Mouse (Mus musculus) MEL (cell line): ENCODE data around the gene Gm6169. TPM values are rescaled to one million over a fixed set of nuclear protein-coding genes. Genes with fewer than 3 reads are reported as not detected.

Source experiments
- DNase-seq: peaks from one replicate; pipeline ENCODE4 v3.0.0; 2011; ENCODE audit warnings: low read depth, low spot score
- H3K27ac ChIP-seq: 2 replicates; pipeline ENCODE4 v1.5.1; 2012; ENCODE audit warnings: low read depth, mild to moderate bottlenecking, control low read depth, low read length, moderate library complexity; ENCODE audit not compliant: control insufficient read depth
- H3K27me3 ChIP-seq, 2 experiments: fragments of 150-350 bp in 1 of 2; sonication (generic) in 1 of 2; 2 replicates each; pipeline ENCODE4 v1.6.1; 2012; ENCODE audit warnings: low read length in 2 of 2, mild to moderate bottlenecking in 2 of 2, improper control_type of control experiment in 1 of 2, moderate library complexity in 1 of 2; ENCODE audit not compliant: insufficient read depth in 2 of 2, control insufficient read depth in 1 of 2
- H3K36me3 ChIP-seq, 2 experiments: 2 replicates each; pipeline ENCODE4 v1.6.1; 2012 to 2014; ENCODE audit warnings: low read length in 2 of 2, improper control_type of control experiment in 1 of 2, inconsistent platforms in 1 of 2, mild to moderate bottlenecking in 1 of 2; ENCODE audit not compliant: insufficient read depth in 2 of 2, control insufficient read depth in 1 of 2
- H3K4me1 ChIP-seq, 2 experiments: fragments of 150-350 bp in 1 of 2; sonication (generic) in 1 of 2; 2 replicates each; pipeline ENCODE4 v1.6.1; 2012; ENCODE audit warnings: low read length in 2 of 2, improper control_type of control experiment in 1 of 2, mild to moderate bottlenecking in 1 of 2; ENCODE audit not compliant: insufficient read depth in 2 of 2, control insufficient read depth in 1 of 2
- H3K4me3 ChIP-seq, 2 experiments: fragments of 150-350 bp in 1 of 2; sonication (generic) in 1 of 2; 2 replicates each; pipeline ENCODE4 v1.5.1; 2012; ENCODE audit warnings: low read depth in 2 of 2, low read length in 2 of 2, mild to moderate bottlenecking in 2 of 2, moderate library complexity in 2 of 2, control low read depth in 1 of 2, improper control_type of control experiment in 1 of 2; ENCODE audit not compliant: control insufficient read depth in 1 of 2, insufficient read depth in 1 of 2
- H3K79me2 ChIP-seq: 2 replicates; pipeline ENCODE4 v1.6.1; 2012; ENCODE audit warnings: mild to moderate bottlenecking, low read length, moderate library complexity; ENCODE audit not compliant: control insufficient read depth, poor library complexity, insufficient read depth
- H3K9ac ChIP-seq: 2 replicates; pipeline ENCODE4 v1.6.1; 2012; ENCODE audit warnings: low read depth, mild to moderate bottlenecking, control low read depth, low read length, moderate library complexity; ENCODE audit not compliant: control insufficient read depth, poor library complexity, severe bottlenecking
- H3K9me3 ChIP-seq: fragments of 150-350 bp; sonication (generic); replicated peaks from 2 replicates; pipeline ENCODE4 v1.6.1; 2012; ENCODE audit warnings: mild to moderate bottlenecking, low read length, improper control_type of control experiment, moderate library complexity; ENCODE audit not compliant: insufficient read depth
- BHLHE40 ChIP-seq: IDR thresholded peaks from 2 replicates; pipeline ENCODE4 v1.6.1; 2012; ENCODE audit warnings: low read depth, mild to moderate bottlenecking, inconsistent platforms, low read length, improper control_type of control experiment, borderline replicate concordance
- CHD2 ChIP-seq: IDR thresholded peaks from 2 replicates; pipeline ENCODE4 v1.6.1; 2011; ENCODE audit warnings: low read length, improper control_type of control experiment
- E2F4 ChIP-seq: IDR thresholded peaks from 2 replicates; pipeline ENCODE4 v1.6.1; 2011; ENCODE audit warnings: low read depth, low read length, improper control_type of control experiment, borderline replicate concordance
- EP300 ChIP-seq, 2 experiments: IDR thresholded peaks; 2 replicates each; pipeline ENCODE4 v1.6.1; 2011; ENCODE audit warnings: improper control_type of control experiment in 2 of 2, low read length in 2 of 2, low read depth in 1 of 2, mild to moderate bottlenecking in 1 of 2
- GABPA ChIP-seq: IDR thresholded peaks from 2 replicates; pipeline ENCODE4 v1.6.1; 2012; ENCODE audit warnings: low read depth, mild to moderate bottlenecking, inconsistent platforms, low read length, improper control_type of control experiment, moderate library complexity
- GATA1 ChIP-seq: IDR thresholded peaks from 2 replicates; pipeline ENCODE4 v1.6.1; 2011; ENCODE audit warnings: low read depth, low read length, improper control_type of control experiment
- HCFC1 ChIP-seq: IDR thresholded peaks from 2 replicates; pipeline ENCODE4 v1.6.1; 2012; ENCODE audit warnings: low read depth, mild to moderate bottlenecking, inconsistent platforms, low read length, improper control_type of control experiment, moderate library complexity
- JUND ChIP-seq: IDR thresholded peaks from 2 replicates; pipeline ENCODE4 v1.6.1; 2011; ENCODE audit warnings: low read depth, mild to moderate bottlenecking, improper control_type of control experiment, low read length
- MAZ ChIP-seq: IDR thresholded peaks from 2 replicates; pipeline ENCODE4 v1.6.1; 2012; ENCODE audit warnings: low read depth, mild to moderate bottlenecking, inconsistent platforms, low read length, improper control_type of control experiment
- MEF2A ChIP-seq: IDR thresholded peaks from 2 replicates; pipeline ENCODE4 v1.6.1; 2014; ENCODE audit warnings: low read depth, mild to moderate bottlenecking, inconsistent platforms, low read length, improper control_type of control experiment; ENCODE audit not compliant: poor library complexity, insufficient replicate concordance, severe bottlenecking; ENCODE audit errors: extremely low read depth
- MXI1 ChIP-seq: IDR thresholded peaks from 2 replicates; pipeline ENCODE4 v1.6.1; 2011; ENCODE audit warnings: mild to moderate bottlenecking, low read depth, low read length, improper control_type of control experiment
- NELFE ChIP-seq: IDR thresholded peaks from 2 replicates; pipeline ENCODE4 v1.6.1; 2011; ENCODE audit warnings: low read depth, low read length, improper control_type of control experiment
- POLR2AphosphoS5 ChIP-seq: IDR thresholded peaks from 2 replicates; pipeline ENCODE4 v1.6.1; 2012; ENCODE audit warnings: low read depth, borderline replicate concordance, mild to moderate bottlenecking, inconsistent platforms, low read length, moderate library complexity, mixed read lengths
- RAD21 ChIP-seq: IDR thresholded peaks from 2 replicates; pipeline ENCODE4 v1.6.1; 2011; ENCODE audit warnings: mild to moderate bottlenecking, low read depth, low read length, improper control_type of control experiment
- RCOR1 ChIP-seq: IDR thresholded peaks from 2 replicates; pipeline ENCODE4 v1.6.1; 2012; ENCODE audit warnings: low read depth, mild to moderate bottlenecking, inconsistent platforms, low read length, improper control_type of control experiment
- SMC3 ChIP-seq: IDR thresholded peaks from 2 replicates; pipeline ENCODE4 v1.6.1; 2011; ENCODE audit warnings: low read depth, low read length, improper control_type of control experiment
- UBTF ChIP-seq: IDR thresholded peaks from 2 replicates; pipeline ENCODE4 v1.6.1; 2012; ENCODE audit warnings: low read depth, mild to moderate bottlenecking, inconsistent platforms, low read length, improper control_type of control experiment, moderate library complexity, borderline replicate concordance; ENCODE audit not compliant: insufficient read depth
- USF1 ChIP-seq: IDR thresholded peaks from 2 replicates; pipeline ENCODE4 v1.6.1; 2014; ENCODE audit warnings: low read depth, mild to moderate bottlenecking, inconsistent platforms, low read length, improper control_type of control experiment, moderate library complexity
- USF2 ChIP-seq, 2 experiments: IDR thresholded peaks; 2 replicates each; pipeline ENCODE4 v1.6.1; 2011 to 2012; ENCODE audit warnings: improper control_type of control experiment in 2 of 2, low read length in 2 of 2, borderline replicate concordance in 1 of 2, inconsistent platforms in 1 of 2, low read depth in 1 of 2, mild to moderate bottlenecking in 1 of 2; ENCODE audit not compliant: insufficient read depth in 1 of 2
- ZC3H11A ChIP-seq: IDR thresholded peaks from 2 replicates; pipeline ENCODE4 v1.6.1; 2012; ENCODE audit warnings: low read depth, mild to moderate bottlenecking, inconsistent platforms, low read length, improper control_type of control experiment
- ZKSCAN1 ChIP-seq: IDR thresholded peaks from 2 replicates; pipeline ENCODE4 v1.6.1; 2012; ENCODE audit warnings: low read depth, mild to moderate bottlenecking, inconsistent platforms, low read length, improper control_type of control experiment, moderate library complexity
- ZMIZ1 ChIP-seq: IDR thresholded peaks from 2 replicates; pipeline ENCODE4 v1.6.1; 2012; ENCODE audit warnings: low read depth, mild to moderate bottlenecking, inconsistent platforms, low read length, improper control_type of control experiment, moderate library complexity
- polyA plus RNA-seq, 2 experiments: library from polyadenylated mRNA; stranded (reverse) in 1 of 2; unstranded in 1 of 2; fragments of >175 nt in 1 of 2; fragments of >200 nt in 1 of 2; gene quantifications; 2 replicates each; pipeline versions ENCODE4 v1.2.1 to v1.2.4; 2012; ENCODE audit warnings: low replicate concordance in 2 of 2, low read depth in 1 of 2; ENCODE audit not compliant: insufficient read length in 2 of 2, insufficient read depth in 1 of 2, missing spikeins in 1 of 2
- total RNA-seq: library from RNA; depleted of rRNA; stranded (reverse); fragments of 300-350 nt; gene quantifications from 2 replicates; pipeline ENCODE4 v1.2.3, GENCODE M21; 2012

Gene Gm6169
- total and polyA plus RNA-seq, 3 experiments, result 1.9 to 3.6 TPM; not detected in 1

DNA sequence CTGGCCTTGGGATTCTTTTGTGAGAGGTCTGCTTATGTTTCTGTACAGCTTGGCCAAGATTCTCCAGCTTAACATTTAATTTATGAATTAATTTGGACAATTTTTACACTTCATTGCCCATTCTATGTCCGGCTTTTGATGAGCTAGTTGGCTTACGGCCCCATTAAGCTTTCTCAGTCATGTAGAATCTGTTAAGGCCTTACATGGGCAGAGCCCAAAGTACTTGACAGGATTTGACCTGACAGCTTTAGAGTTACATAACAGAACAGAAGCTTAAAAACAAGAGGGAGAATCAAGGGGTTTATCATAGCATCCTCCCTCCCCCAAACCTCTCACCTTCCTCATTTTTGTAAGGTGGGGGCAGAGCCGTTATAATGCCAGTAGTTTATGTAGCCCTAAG lies 10.9 kb downstream of the Gm6169 start:
- no peak for DNase-seq
- no peaks in the 10 kb centered on the region for H3K79me2 ChIP-seq
- H3K9me3 ChIP-seq, result no peaks in the 10 kb centered on the region
- no peak overlapping the region for H3K4me3 ChIP-seq
- no peaks in the 10 kb centered on the region for H3K4me1 ChIP-seq
- no peak for TF ChIP-seq SMC3
- no peaks in the 10 kb centered on the region; a peak in 2 of 4 replicates for H3K27me3 ChIP-seq
- H3K9ac ChIP-seq, result no peak overlapping the region
- H3K36me3 ChIP-seq, result no peaks in the 10 kb centered on the region
- H3K27ac ChIP-seq, result no peak overlapping the region

- H3K27ac ChIP-seq, result no peak overlapping the region
- no peak overlapping the region for H3K9ac ChIP-seq
- H3K36me3 ChIP-seq, result no peaks in the 10 kb centered on the region
These were observed 11.6 kb downstream of the Gm6169 start for GRCm38 (mm10) chr13:97087421-97087820.

GRCm38 (mm10) chr13:97086316-97086715 lies 12.7 kb downstream of the Gm6169 start:
- no peaks in the 10 kb centered on the region for H3K79me2 ChIP-seq
- H3K9ac ChIP-seq, result no peak overlapping the region
- no peaks in the 10 kb centered on the region; a peak in 2 of 4 replicates for H3K27me3 ChIP-seq
- H3K4me1 ChIP-seq, result no peaks in the 10 kb centered on the region
- H3K27ac ChIP-seq, result no peak overlapping the region
- no peak overlapping the region for H3K4me3 ChIP-seq
- no peak for DNase-seq
- no peaks in the 10 kb centered on the region for H3K9me3 ChIP-seq
- TF ChIP-seq ZKSCAN1, result no peak
- no peak for TF ChIP-seq E2F4
- no peaks in the 10 kb centered on the region for H3K36me3 ChIP-seq

More at GRCm38 (mm10) chr13:97087421-97087820, 11.6 kb downstream of the Gm6169 start:
- Histone ChIP-seq H3K79me2 (no peaks in the 10 kb centered on the region), H3K9me3 (no peaks in the 10 kb centered on the region), H3K27me3 (no peaks in the 10 kb centered on the region; a peak in 2 of 4 replicates), H3K4me3 (no peak overlapping the region), H3K4me1 (no peaks in the 10 kb centered on the region)
- no peak for DNase-seq
- no peak for TF ChIP-seq E2F4
- no peak for TF ChIP-seq POLR2AphosphoS5
- no peak for TF ChIP-seq GATA1
- TF ChIP-seq RAD21, result no peak
- TF ChIP-seq JUND, result no peak
- TF ChIP-seq MAZ, result no peak
- TF ChIP-seq MXI1, result no peak
- no peak for TF ChIP-seq NELFE
- TF ChIP-seq USF2 (IDR thresholded peaks at IDR 0.05; ENCODE audit: borderline replicate concordance in 1 of 2, insufficient read depth in 1 of 2, low read depth in 1 of 2, low read length in 2 of 2), result no peak
- TF ChIP-seq RCOR1, result no peak
- no peak for TF ChIP-seq HCFC1
- no peak for TF ChIP-seq CHD2
- no peak for TF ChIP-seq EP300 (IDR thresholded peaks at IDR 0.05; ENCODE audit: low read depth in 1 of 2, low read length in 2 of 2)
- TF ChIP-seq BHLHE40, result no peak
- no peak for TF ChIP-seq GABPA
- TF ChIP-seq MEF2A, result no peak
- no peak for TF ChIP-seq ZC3H11A
- TF ChIP-seq ZMIZ1, result no peak
- TF ChIP-seq UBTF, result no peak
- TF ChIP-seq USF1, result no peak
